Mouse (Mus musculus) midbrain, embryonic 13.5 days (tissue): ENCODE results near the gene Camsap1. TPM values are rescaled to one million over a fixed set of nuclear protein-coding genes. Genes with fewer than 3 reads are reported as not detected.
A peak's percentile ranks its signal among the peaks of the same experiment; 100 is the strongest.

Source experiments
- ATAC-seq: fragments of 200-750 bp; cut with Nextera tagmentation; 2 replicates; pipeline ENCODE4 v1.8.0; 2017; ENCODE audit warnings: mild to moderate bottlenecking, moderate TSS enrichment, moderate library complexity
- H3K27ac ChIP-seq: fragments of 300-500 bp; sonication (generic); 2 replicates; pipeline ENCODE4 v1.5.1; 2015; ENCODE audit warnings: inconsistent platforms, mild to moderate bottlenecking, moderate library complexity
- H3K27me3 ChIP-seq: fragments of 300-500 bp; sonication (generic); 2 replicates; pipeline ENCODE4 v1.6.1; 2015; ENCODE audit warnings: mild to moderate bottlenecking, inconsistent platforms
- H3K36me3 ChIP-seq: fragments of 300-500 bp; sonication (generic); 2 replicates; pipeline ENCODE4 v1.6.1; 2015; ENCODE audit warnings: mild to moderate bottlenecking, inconsistent platforms
- H3K4me1 ChIP-seq: fragments of 300-500 bp; sonication (generic); replicated peaks from 2 replicates; pipeline ENCODE4 v1.6.1; 2015; ENCODE audit warnings: inconsistent platforms
- H3K4me2 ChIP-seq: fragments of 300-500 bp; sonication (generic); replicated peaks from 2 replicates; pipeline ENCODE4 v1.6.1; 2015; ENCODE audit warnings: moderate library complexity, mild to moderate bottlenecking, inconsistent platforms
- H3K4me3 ChIP-seq: fragments of 300-500 bp; sonication (generic); replicated peaks from 2 replicates; pipeline ENCODE4 v1.5.1; 2015; ENCODE audit warnings: mild to moderate bottlenecking, inconsistent platforms
- H3K9ac ChIP-seq: fragments of 300-500 bp; sonication (generic); replicated peaks from 2 replicates; pipeline ENCODE4 v1.6.1; 2015; ENCODE audit warnings: mild to moderate bottlenecking, inconsistent platforms
- H3K9me3 ChIP-seq: fragments of 300-500 bp; sonication (generic); 2 replicates; pipeline ENCODE4 v1.6.1; 2016; ENCODE audit warnings: mild to moderate bottlenecking, inconsistent platforms
- WGBS: fragments of 180-500 bp; shearing (Covaris S2); methylation state at CpG from one replicate; pipeline ENCODE4 v1.1.7; 2015; 5-methylcytosine and 5-hydroxymethylcytosine counted together
- polyA plus RNA-seq: library from polyadenylated mRNA; unstranded; fragments of >200 nt; fragmentation: Nextera tagmentation; extraction: Ambion mirVana; gene quantifications from 2 replicates; pipeline ENCODE4 v1.2.1, GENCODE M21; 2015

Gene Camsap1
- polyA plus RNA-seq, 1 experiment from 2014 or later, result 59.1 TPM

DNA sequence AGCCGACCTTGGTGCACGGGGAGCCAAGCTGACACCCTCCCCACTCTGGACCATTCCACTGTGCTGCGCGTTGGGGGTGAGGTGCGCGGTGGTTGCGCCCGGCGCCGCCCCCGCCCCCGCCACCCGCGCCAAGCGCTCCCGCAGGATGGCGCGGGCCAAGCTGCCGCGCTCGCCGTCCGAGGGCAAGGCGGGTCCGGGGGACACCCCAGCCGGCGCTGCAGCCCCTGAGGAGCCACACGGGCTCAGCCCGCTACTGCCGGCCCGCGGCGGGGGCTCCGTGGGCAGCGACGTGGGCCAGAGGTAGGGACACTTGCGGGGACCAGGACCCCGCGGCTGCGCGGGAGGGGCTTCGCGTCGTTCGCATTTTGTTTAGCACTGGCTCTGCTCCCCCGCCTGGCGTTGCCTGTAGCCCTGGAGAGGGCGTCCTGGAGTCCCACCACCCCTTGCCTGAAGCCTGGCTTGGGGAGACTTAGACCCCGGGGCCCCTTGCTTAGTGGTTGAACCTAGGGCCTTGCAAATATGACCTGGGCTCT is 105.3 kb downstream of the Camsap1 start:
- no peak overlapping the region for H3K27ac ChIP-seq
- H3K9me3 ChIP-seq, result no peaks in the 10 kb centered on the region
- H3K4me1 ChIP-seq, result peaks cover 10% of the 10 kb centered on the region
- 3% methylated on average over 49 of the region's 49 CpGs for WGBS
- peak; percentile 81 for ATAC-seq
- H3K36me3 ChIP-seq, result no peaks in the 10 kb centered on the region
- H3K4me2 ChIP-seq, result peak overlapping the region; percentile 58
- H3K27me3 ChIP-seq, result peaks cover 30% of the 10 kb centered on the region
- H3K9ac ChIP-seq, result peak overlapping the region; percentile 68
- H3K4me3 ChIP-seq, result peak overlapping the region; percentile 49

GRCm38 (mm10) chr2:25877250-25877735 is 105.8 kb downstream of the Camsap1 start:
- no peaks in the 10 kb centered on the region for H3K9me3 ChIP-seq
- 29% methylated on average over 7 of the region's 7 CpGs for WGBS
- peak; percentile 21; the same call in 1 of the 2 replicates for ATAC-seq
- no peak overlapping the region for H3K27ac ChIP-seq
- no peaks in the 10 kb centered on the region for H3K36me3 ChIP-seq
- H3K9ac ChIP-seq, result peak overlapping the region; percentile 68
- peak overlapping the region; percentile 58 for H3K4me2 ChIP-seq
- peak overlapping the region; percentile 49 for H3K4me3 ChIP-seq
- peaks cover 30% of the 10 kb centered on the region for H3K27me3 ChIP-seq
- peaks cover 10% of the 10 kb centered on the region for H3K4me1 ChIP-seq

Other genes with a start within 250 kb of the Camsap1 start
- gene Obp2b, start 246.3 kb downstream of the Camsap1 start, polyA plus RNA-seq, result not detected in 2 replicates
- not detected in 2 replicates for gene Lcn3, start 217.7 kb downstream of the Camsap1 start, polyA plus RNA-seq
- gene Lcn11, start 206.3 kb downstream of the Camsap1 start, polyA plus RNA-seq, result not detected in 2 replicates
- not detected in 2 replicates for gene Gm13539, start 201.0 kb downstream of the Camsap1 start, polyA plus RNA-seq
- gene Glt6d1, start 167.4 kb downstream of the Camsap1 start, polyA plus RNA-seq, result not detected in 2 replicates
- gene Lcn9, start 160.1 kb downstream of the Camsap1 start, polyA plus RNA-seq, result not detected in 2 replicates
- not detected in 2 replicates for gene Sohlh1, start 136.0 kb downstream of the Camsap1 start, polyA plus RNA-seq
- gene Kcnt1, start 119.5 kb downstream of the Camsap1 start, polyA plus RNA-seq, result 4.4 and 5.9 TPM in 2 replicates
- gene Ubac1, start 38.5 kb upstream of the Camsap1 start, polyA plus RNA-seq, result 93.6 and 104 TPM in 2 replicates
- 10.1 and 10.4 TPM in 2 replicates for gene Nacc2, start 139.9 kb upstream of the Camsap1 start, polyA plus RNA-seq
- 0.17 TPM in 1 of 2 replicates, not detected in the other for gene Lhx3, start 225.0 kb upstream of the Camsap1 start, polyA plus RNA-seq